Mouse (Mus musculus) lung, postnatal 14 days (tissue): ENCODE data around the gene Bcas3.

Experiments used
- DNase-seq: peaks from one replicate; pipeline ENCODE4 v3.0.0; 2021

Bcas3 gene

GRCm38 (mm10) chr11:85760486-85761141 lies 407.6 kb downstream of the Bcas3 start:
- peak; percentile 63 for DNase-seq

- no peak for DNase-seq
Observed at GRCm38 (mm10) chr11:85761170-85761569, 408.2 kb downstream of the Bcas3 start.

- no peak for DNase-seq
Observed at GRCm38 (mm10) chr11:85763655-85764054, 410.7 kb downstream of the Bcas3 start.

GRCm38 (mm10) chr11:85766106-85766723 lies 413.2 kb downstream of the Bcas3 start:
- peak; percentile 54 for DNase-seq

GRCm38 (mm10) chr11:85766811-85767210 lies 413.8 kb downstream of the Bcas3 start:
- DNase-seq: no peak

- DNase-seq: no peak
Observed at GRCm38 (mm10) chr11:85769740-85770139, 416.8 kb downstream of the Bcas3 start.

- DNase-seq: no peak
Observed at GRCm38 (mm10) chr11:85773391-85773790, 420.4 kb downstream of the Bcas3 start.

GRCm38 (mm10) chr11:85774707-85775106 lies 421.7 kb downstream of the Bcas3 start:
- no peak for DNase-seq

- DNase-seq: peak; percentile 63
Observed at GRCm38 (mm10) chr11:85775492-85775891, 422.5 kb downstream of the Bcas3 start.

GRCm38 (mm10) chr11:85776861-85777360 lies 423.9 kb downstream of the Bcas3 start:
- no peak for DNase-seq

- DNase-seq: no peak
Observed at GRCm38 (mm10) chr11:85777950-85778349, 425.0 kb downstream of the Bcas3 start.

GRCm38 (mm10) chr11:85780303-85780702 lies 427.3 kb downstream of the Bcas3 start:
- no peak for DNase-seq

- DNase-seq: no peak
Observed at GRCm38 (mm10) chr11:85786113-85786718, 433.2 kb downstream of the Bcas3 start.

GRCm38 (mm10) chr11:85789750-85790149 lies 436.8 kb downstream of the Bcas3 start:
- no peak for DNase-seq

GRCm38 (mm10) chr11:85790267-85790666 lies 437.3 kb downstream of the Bcas3 start:
- DNase-seq: no peak

GRCm38 (mm10) chr11:85791212-85791611 lies 438.2 kb downstream of the Bcas3 start:
- no peak for DNase-seq

GRCm38 (mm10) chr11:85792534-85793215 lies 439.7 kb downstream of the Bcas3 start:
- peak; percentile 32 for DNase-seq

GRCm38 (mm10) chr11:85799456-85799855 lies 446.5 kb downstream of the Bcas3 start:
- DNase-seq: no peak

- no peak for DNase-seq
Observed at GRCm38 (mm10) chr11:85799856-85800255, 446.9 kb downstream of the Bcas3 start.

- no peak for DNase-seq
Observed at GRCm38 (mm10) chr11:85800380-85800779, 447.4 kb downstream of the Bcas3 start.

- DNase-seq: no peak
Observed at GRCm38 (mm10) chr11:85804048-85804447, 451.1 kb downstream of the Bcas3 start.

GRCm38 (mm10) chr11:85805779-85806178 lies 452.8 kb downstream of the Bcas3 start:
- DNase-seq: no peak

GRCm38 (mm10) chr11:85807353-85807752 lies 454.4 kb downstream of the Bcas3 start:
- no peak for DNase-seq
